Mouse (Mus musculus) spleen, adult 2 months (tissue): ENCODE data around the gene Tex46.

Experiments
- CTCF ChIP-seq: fragments of 200-500 bp; IDR thresholded peaks from 2 replicates; pipeline ENCODE4 v1.5.1; 2011; ENCODE audit warnings: mild to moderate bottlenecking, inconsistent platforms; ENCODE audit not compliant: insufficient read depth, insufficient read length, insufficient replicate concordance; ENCODE audit errors: extremely low read depth
- POLR2A ChIP-seq: fragments of 200-500 bp; IDR thresholded peaks from 2 replicates; pipeline ENCODE4 v1.6.1; 2011; ENCODE audit warnings: low read depth, low read length, inconsistent platforms

DNA sequence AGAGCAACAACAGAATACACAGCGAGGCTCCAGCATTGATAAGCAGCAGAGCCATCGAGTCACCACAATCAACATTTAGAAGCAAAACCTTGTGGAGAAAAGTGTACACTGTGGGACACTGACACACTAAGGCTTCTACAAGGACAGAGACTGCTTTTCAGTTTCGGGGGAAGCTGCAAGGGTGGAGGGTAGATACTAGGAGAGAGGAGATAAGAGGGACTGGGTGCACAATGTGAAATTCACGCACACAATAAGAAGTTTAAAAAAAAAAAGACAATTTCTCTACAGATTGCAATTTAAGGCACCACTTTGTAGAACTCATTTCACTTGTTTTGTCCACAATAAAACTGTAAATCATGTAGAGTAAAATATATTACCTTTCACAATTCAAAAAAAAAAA is 22.2 kb upstream of the Tex46 start:
- no peak for TF ChIP-seq CTCF
- TF ChIP-seq POLR2A: no peak
